Mouse (Mus musculus): ENCODE measurements around the gene Mok. TPM values are rescaled to one million over a fixed set of nuclear protein-coding genes. Genes with fewer than 3 reads are reported as not detected.

Gene Mok
- polyA plus RNA-seq, 1 experiment from 2014 or later: 3.8 TPM

DNA sequence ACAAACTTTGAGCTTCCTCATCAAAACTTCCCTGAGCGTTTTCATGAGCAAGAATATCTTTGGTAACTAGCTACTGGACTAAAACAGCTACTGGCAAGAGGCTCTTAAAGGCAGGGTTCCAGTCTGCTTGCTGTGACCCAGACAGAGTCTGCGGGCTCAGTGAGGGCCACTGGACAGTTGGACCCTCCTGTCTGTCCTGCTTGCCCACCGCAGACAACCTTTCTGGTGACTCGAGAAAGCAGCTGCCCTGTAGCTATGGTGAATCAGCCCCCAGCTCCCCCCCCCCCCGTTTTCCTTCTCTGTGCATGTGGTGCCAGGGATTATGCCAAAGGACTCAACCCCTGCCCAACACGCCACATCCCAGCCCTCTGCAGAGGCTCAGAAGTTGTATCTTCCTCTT, 43.5 kb downstream of the Mok start:
- no peaks in the 10 kb centered on the region for H3K36me3 ChIP-seq (ENCODE audit: control insufficient read depth, insufficient read depth, low read length)
- no peaks in the 10 kb centered on the region for H3K9me3 ChIP-seq (replicated peaks; ENCODE audit: control insufficient read depth, low read length)
- no peak for ATAC-seq (replicated peaks; ENCODE audit: insufficient number of reproducible peaks, low FRiP score, low TSS enrichment)
- no peaks in the 10 kb centered on the region for H3K27me3 ChIP-seq (ENCODE audit: control insufficient read depth, insufficient read depth, low read length)
- no peak overlapping the region for H3K4me3 ChIP-seq (ENCODE audit: low read depth, low read length)
- no peak overlapping the region for H3K27ac ChIP-seq (ENCODE audit: low read depth, low read length)
- H3K4me2 ChIP-seq: no peak overlapping the region
- WGBS (ENCODE audit: insufficient replicate concordance): 87% methylated on average over 6 of the region's 6 CpGs
- no peak overlapping the region for H3K9ac ChIP-seq (ENCODE audit: low read depth, low read length)
- peaks cover 9% of the 10 kb centered on the region for H3K4me1 ChIP-seq (ENCODE audit: control insufficient read depth, insufficient read depth, low read length)

DNA sequence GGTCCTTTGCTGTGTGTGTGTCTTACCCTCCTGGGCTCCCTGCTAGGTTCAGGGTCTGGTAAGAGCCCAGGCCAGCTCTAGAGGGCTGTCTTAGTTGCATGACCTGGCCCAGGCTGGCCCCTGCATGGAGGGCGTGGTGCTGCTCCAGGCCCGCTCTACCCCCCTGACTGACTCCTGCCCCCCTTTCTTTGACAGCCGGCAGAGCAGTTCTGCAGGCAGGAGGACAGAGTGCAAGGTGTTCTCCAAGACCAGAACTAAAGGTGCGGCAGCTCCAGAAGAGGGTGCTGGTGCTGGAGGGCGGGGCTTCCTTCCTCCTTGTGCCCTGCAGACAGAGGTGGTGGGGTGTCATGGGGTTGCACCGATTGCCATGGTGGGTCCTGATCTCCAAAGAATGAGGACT, 44.0 kb downstream of the Mok start:
- H3K27me3 ChIP-seq (ENCODE audit: control insufficient read depth, insufficient read depth, low read length): no peaks in the 10 kb centered on the region
- no peaks in the 10 kb centered on the region for H3K9me3 ChIP-seq (replicated peaks; ENCODE audit: control insufficient read depth, low read length)
- H3K36me3 ChIP-seq (ENCODE audit: control insufficient read depth, insufficient read depth, low read length): no peaks in the 10 kb centered on the region
- WGBS (ENCODE audit: insufficient replicate concordance): 80% methylated on average over 6 of the region's 6 CpGs
- H3K9ac ChIP-seq (ENCODE audit: low read depth, low read length): no peak overlapping the region
- H3K4me3 ChIP-seq (ENCODE audit: low read depth, low read length): no peak overlapping the region
- no peak overlapping the region for H3K27ac ChIP-seq (ENCODE audit: low read depth, low read length)
- H3K4me1 ChIP-seq (ENCODE audit: control insufficient read depth, insufficient read depth, low read length): peaks cover 8% of the 10 kb centered on the region
- no peak overlapping the region for H3K4me2 ChIP-seq
- no peak for ATAC-seq (replicated peaks; ENCODE audit: insufficient number of reproducible peaks, low FRiP score, low TSS enrichment)

DNA sequence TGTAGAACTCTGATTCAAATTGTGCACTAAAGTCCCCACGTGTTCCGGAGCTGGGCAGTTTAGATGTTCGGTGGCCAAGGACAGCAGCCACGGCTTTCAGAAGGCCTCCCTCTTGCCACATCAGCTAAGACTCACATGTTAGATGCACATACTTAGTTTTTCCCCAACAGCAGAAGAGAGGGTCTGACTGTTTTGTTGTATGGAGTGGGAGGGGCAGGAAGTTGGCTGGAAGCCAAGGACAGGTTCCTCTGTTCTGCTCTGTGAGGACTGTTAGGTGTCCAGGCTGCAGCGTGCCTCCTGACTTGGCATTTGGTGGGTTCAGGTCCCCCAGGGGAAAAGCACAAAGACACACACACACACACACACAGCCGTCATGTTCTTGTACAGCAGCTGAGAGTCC, 45.7 kb downstream of the Mok start:
- no peak overlapping the region for H3K4me2 ChIP-seq
- H3K9me3 ChIP-seq (replicated peaks; ENCODE audit: control insufficient read depth, low read length): no peaks in the 10 kb centered on the region
- H3K36me3 ChIP-seq (ENCODE audit: control insufficient read depth, insufficient read depth, low read length): no peaks in the 10 kb centered on the region
- no peak overlapping the region for H3K27ac ChIP-seq (ENCODE audit: low read depth, low read length)
- peaks cover 9% of the 10 kb centered on the region; the same call in 1 of the 2 replicates for H3K4me1 ChIP-seq (ENCODE audit: control insufficient read depth, insufficient read depth, low read length)
- no peak overlapping the region for H3K4me3 ChIP-seq (ENCODE audit: low read depth, low read length)
- H3K27me3 ChIP-seq (ENCODE audit: control insufficient read depth, insufficient read depth, low read length): no peaks in the 10 kb centered on the region
- 89% methylated on average over 6 of the region's 6 CpGs for WGBS (ENCODE audit: insufficient replicate concordance)
- ATAC-seq (replicated peaks; ENCODE audit: insufficient number of reproducible peaks, low FRiP score, low TSS enrichment): no peak
- no peak overlapping the region for H3K9ac ChIP-seq (ENCODE audit: low read depth, low read length)

DNA sequence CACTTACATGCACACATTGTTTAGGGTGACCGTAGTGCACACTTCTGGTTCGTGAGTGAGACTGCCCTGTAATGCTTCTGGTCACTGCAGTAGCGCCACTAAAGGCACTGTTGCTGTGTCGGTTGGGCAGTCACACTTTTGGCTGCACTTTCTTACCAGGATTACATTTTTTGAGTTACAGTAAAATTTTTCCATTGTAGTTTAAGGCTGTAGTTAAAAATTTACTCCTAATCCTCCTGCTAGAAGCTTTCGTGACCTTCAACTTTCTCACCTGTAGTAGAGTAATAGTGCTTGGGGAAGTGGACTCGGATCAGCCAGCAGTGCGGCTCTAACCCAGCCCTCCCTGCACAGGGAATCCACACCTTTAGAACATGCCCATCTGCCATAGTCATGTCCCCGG, 49.7 kb downstream of the Mok start:
- Histone ChIP-seq H3K36me3 (ENCODE audit: control insufficient read depth, insufficient read depth, low read length) (no peaks in the 10 kb centered on the region), H3K27ac (ENCODE audit: low read depth, low read length) (no peak overlapping the region), H3K9me3 (replicated peaks; ENCODE audit: control insufficient read depth, low read length) (no peaks in the 10 kb centered on the region), H3K9ac (ENCODE audit: low read depth, low read length) (no peak overlapping the region), H3K4me2 (no peak overlapping the region), H3K4me1 (ENCODE audit: control insufficient read depth, insufficient read depth, low read length) (peaks cover 9% of the 10 kb centered on the region; the same call in 1 of the 2 replicates), H3K27me3 (ENCODE audit: control insufficient read depth, insufficient read depth, low read length) (no peaks in the 10 kb centered on the region), H3K4me3 (ENCODE audit: low read depth, low read length) (no peak overlapping the region)
- 88% methylated on average over 8 of the region's 8 CpGs for WGBS (ENCODE audit: insufficient replicate concordance)
- ATAC-seq (replicated peaks; ENCODE audit: insufficient number of reproducible peaks, low FRiP score, low TSS enrichment): no peak

DNA sequence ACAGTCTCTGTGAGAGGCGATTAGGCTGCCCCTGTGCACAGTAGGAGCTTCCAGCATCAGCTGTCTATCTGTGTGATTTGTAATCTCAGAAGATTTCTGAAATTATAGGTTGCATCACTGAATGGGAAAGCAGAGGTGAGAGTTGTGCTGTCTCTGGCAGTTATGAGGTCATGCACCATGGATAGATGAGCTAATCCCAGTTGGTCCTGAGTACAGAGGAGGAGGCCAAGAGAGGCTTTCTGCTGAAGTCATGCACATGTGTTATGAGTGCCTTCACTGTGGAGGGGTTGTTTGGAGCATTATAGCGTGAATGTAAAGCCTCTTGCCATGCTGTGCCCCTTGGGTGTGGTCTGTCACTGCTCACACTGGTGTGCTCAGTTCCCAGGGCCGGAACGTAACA, 50.2 kb downstream of the Mok start:
- 84% methylated on average over 4 of the region's 4 CpGs for WGBS (ENCODE audit: insufficient replicate concordance)
- H3K4me1 ChIP-seq (ENCODE audit: control insufficient read depth, insufficient read depth, low read length): peaks cover 9% of the 10 kb centered on the region; the same call in 1 of the 2 replicates
- no peak overlapping the region for H3K9ac ChIP-seq (ENCODE audit: low read depth, low read length)
- H3K4me3 ChIP-seq (ENCODE audit: low read depth, low read length): no peak overlapping the region
- no peaks in the 10 kb centered on the region for H3K36me3 ChIP-seq (ENCODE audit: control insufficient read depth, insufficient read depth, low read length)
- ATAC-seq (replicated peaks; ENCODE audit: insufficient number of reproducible peaks, low FRiP score, low TSS enrichment): no peak
- no peak overlapping the region for H3K4me2 ChIP-seq
- no peaks in the 10 kb centered on the region for H3K9me3 ChIP-seq (replicated peaks; ENCODE audit: control insufficient read depth, low read length)
- no peaks in the 10 kb centered on the region for H3K27me3 ChIP-seq (ENCODE audit: control insufficient read depth, insufficient read depth, low read length)
- H3K27ac ChIP-seq (ENCODE audit: low read depth, low read length): no peak overlapping the region

DNA sequence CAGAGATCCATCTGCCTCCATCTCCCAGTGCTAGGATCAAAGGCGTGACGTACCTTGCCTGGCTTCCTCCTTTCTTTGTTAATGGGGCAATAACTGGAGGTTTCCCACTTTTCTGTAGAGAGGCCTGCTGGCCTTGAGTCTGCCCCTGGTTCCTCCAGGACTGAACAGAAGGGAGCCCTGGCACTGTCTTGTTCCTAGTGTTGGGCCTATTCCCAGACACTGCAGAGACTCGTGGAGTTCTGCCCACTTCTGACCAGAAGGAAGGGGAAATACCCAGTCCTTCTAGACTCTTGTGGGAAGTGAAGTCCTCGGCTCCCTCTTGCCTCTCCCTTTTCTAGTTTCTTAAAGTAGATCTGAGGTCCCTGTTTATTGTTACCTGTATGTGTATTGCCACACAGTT, 54.5 kb downstream of the Mok start:
- H3K36me3 ChIP-seq (ENCODE audit: control insufficient read depth, insufficient read depth, low read length): no peaks in the 10 kb centered on the region
- no peak overlapping the region for H3K4me3 ChIP-seq (ENCODE audit: low read depth, low read length)
- 0 out of 2 replicates have a peak, but pooled peaks cover 4% of the 10 kb centered on the region for H3K4me1 ChIP-seq (ENCODE audit: control insufficient read depth, insufficient read depth, low read length)
- H3K27ac ChIP-seq (ENCODE audit: low read depth, low read length): no peak overlapping the region
- H3K27me3 ChIP-seq (ENCODE audit: control insufficient read depth, insufficient read depth, low read length): no peaks in the 10 kb centered on the region
- 87% methylated on average over 4 of the region's 4 CpGs for WGBS (ENCODE audit: insufficient replicate concordance)
- no peak for ATAC-seq (replicated peaks; ENCODE audit: insufficient number of reproducible peaks, low FRiP score, low TSS enrichment)
- no peaks in the 10 kb centered on the region for H3K9me3 ChIP-seq (replicated peaks; ENCODE audit: control insufficient read depth, low read length)
- H3K4me2 ChIP-seq: no peak overlapping the region
- H3K9ac ChIP-seq (ENCODE audit: low read depth, low read length): no peak overlapping the region

DNA sequence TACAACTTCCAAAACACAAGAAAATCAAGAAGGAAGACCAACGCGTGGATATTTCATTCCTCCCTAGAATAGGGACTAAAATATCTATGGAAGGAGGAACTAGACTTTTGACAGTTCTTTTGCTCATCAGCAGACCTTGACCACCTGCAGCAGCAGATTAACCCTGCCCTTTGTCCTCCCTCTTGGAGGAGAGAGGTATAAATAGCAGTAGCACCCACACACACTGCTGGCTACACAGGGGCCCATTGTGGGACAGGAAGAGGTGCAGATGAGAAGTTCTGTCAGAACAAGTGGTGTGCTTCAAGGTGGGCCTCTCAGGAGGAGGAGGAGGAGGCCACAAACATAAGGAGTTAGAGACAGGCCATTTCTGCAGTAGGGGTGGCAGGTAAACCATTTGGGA, 56.5 kb downstream of the Mok start:
- no peak overlapping the region for H3K27ac ChIP-seq (ENCODE audit: low read depth, low read length)
- 92% methylated on average over 2 of the region's 2 CpGs for WGBS (ENCODE audit: insufficient replicate concordance)
- no peak overlapping the region for H3K4me3 ChIP-seq (ENCODE audit: low read depth, low read length)
- H3K36me3 ChIP-seq (ENCODE audit: control insufficient read depth, insufficient read depth, low read length): peaks cover 2% of the 10 kb centered on the region; the same call in 1 of the 2 replicates
- H3K4me1 ChIP-seq (ENCODE audit: control insufficient read depth, insufficient read depth, low read length): no peaks in the 10 kb centered on the region
- ATAC-seq (replicated peaks; ENCODE audit: insufficient number of reproducible peaks, low FRiP score, low TSS enrichment): no peak
- no peaks in the 10 kb centered on the region for H3K9me3 ChIP-seq (replicated peaks; ENCODE audit: control insufficient read depth, low read length)
- H3K27me3 ChIP-seq (ENCODE audit: control insufficient read depth, insufficient read depth, low read length): no peaks in the 10 kb centered on the region
- H3K9ac ChIP-seq (ENCODE audit: low read depth, low read length): no peak overlapping the region
- H3K4me2 ChIP-seq: no peak overlapping the region

DNA sequence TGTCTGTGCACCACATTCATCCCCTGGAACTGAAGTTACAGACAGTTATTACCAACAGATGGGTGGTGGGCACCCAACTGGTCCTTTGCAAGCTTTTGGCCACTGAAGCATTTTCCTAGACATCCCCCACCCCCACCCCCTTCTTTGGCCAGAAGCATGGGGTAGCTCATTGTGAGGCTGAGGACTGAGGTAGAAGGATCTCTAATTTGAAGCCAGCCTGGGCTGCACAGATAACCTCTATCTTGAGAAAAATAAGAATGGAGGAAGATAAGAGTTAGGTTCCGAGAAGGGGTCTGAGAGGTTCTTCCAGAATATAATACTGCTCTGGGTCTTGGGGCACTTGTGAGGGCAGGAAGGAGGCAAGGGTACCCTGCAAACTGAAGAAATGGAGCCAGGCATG, 58.5 kb downstream of the Mok start:
- Histone ChIP-seq H3K9ac (ENCODE audit: low read depth, low read length) (no peak overlapping the region), H3K4me3 (ENCODE audit: low read depth, low read length) (no peak overlapping the region), H3K27me3 (ENCODE audit: control insufficient read depth, insufficient read depth, low read length) (no peaks in the 10 kb centered on the region), H3K4me1 (ENCODE audit: control insufficient read depth, insufficient read depth, low read length) (no peaks in the 10 kb centered on the region), H3K9me3 (replicated peaks; ENCODE audit: control insufficient read depth, low read length) (no peaks in the 10 kb centered on the region), H3K36me3 (ENCODE audit: control insufficient read depth, insufficient read depth, low read length) (peaks cover 2% of the 10 kb centered on the region; the same call in 1 of the 2 replicates), H3K27ac (ENCODE audit: low read depth, low read length) (no peak overlapping the region), H3K4me2 (no peak overlapping the region)
- ATAC-seq (replicated peaks; ENCODE audit: insufficient number of reproducible peaks, low FRiP score, low TSS enrichment): no peak
- WGBS (ENCODE audit: insufficient replicate concordance): 42% methylated on average over 1 of the region's 1 CpGs

DNA sequence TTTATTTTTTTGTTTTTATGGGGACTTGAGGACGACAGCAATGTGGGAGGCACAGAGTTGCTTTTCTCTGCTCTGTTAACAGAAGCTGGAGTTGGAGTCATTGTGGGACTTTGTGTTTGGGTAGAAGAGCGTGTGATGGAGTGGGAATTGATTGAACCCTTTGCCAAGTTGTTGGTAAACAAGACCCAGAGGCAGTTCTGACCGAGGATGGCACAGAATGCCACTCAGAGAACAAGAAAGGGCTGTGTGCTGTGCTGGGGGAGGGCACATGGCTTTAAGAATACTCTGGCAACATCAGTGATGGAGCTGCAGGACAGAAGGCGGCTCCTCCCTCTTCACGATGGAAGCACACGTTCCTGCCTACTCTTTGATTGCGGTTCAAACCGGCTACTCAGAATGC, 59.6 kb downstream of the Mok start:
- Histone ChIP-seq H3K4me1 (ENCODE audit: control insufficient read depth, insufficient read depth, low read length) (0 out of 2 replicates have a peak, but pooled peaks cover under 1% of the 10 kb centered on the region), H3K36me3 (ENCODE audit: control insufficient read depth, insufficient read depth, low read length) (peaks cover 2% of the 10 kb centered on the region; the same call in 1 of the 2 replicates), H3K9ac (ENCODE audit: low read depth, low read length) (no peak overlapping the region), H3K4me3 (ENCODE audit: low read depth, low read length) (no peak overlapping the region), H3K9me3 (replicated peaks; ENCODE audit: control insufficient read depth, low read length) (no peaks in the 10 kb centered on the region), H3K4me2 (no peak overlapping the region), H3K27ac (ENCODE audit: low read depth, low read length) (no peak overlapping the region), H3K27me3 (ENCODE audit: control insufficient read depth, insufficient read depth, low read length) (no peaks in the 10 kb centered on the region)
- WGBS (ENCODE audit: insufficient replicate concordance): 86% methylated on average over 8 of the region's 8 CpGs
- no peak for ATAC-seq (replicated peaks; ENCODE audit: insufficient number of reproducible peaks, low FRiP score, low TSS enrichment)

Data from heart, embryonic 11.5 days (tissue).